Mouse (Mus musculus): Measurements from ENCODE around the gene Aadacl3. TPM values are rescaled to one million over a fixed set of nuclear protein-coding genes. Genes with fewer than 3 reads are reported as not detected.

Gene Aadacl3
- not detected for polyA plus RNA-seq (2014; fragmentation: Illumina TruSeq; extraction: RNeasy Lipid Tissue Mini Kit (QIAGEN cat#74804))

DNA sequence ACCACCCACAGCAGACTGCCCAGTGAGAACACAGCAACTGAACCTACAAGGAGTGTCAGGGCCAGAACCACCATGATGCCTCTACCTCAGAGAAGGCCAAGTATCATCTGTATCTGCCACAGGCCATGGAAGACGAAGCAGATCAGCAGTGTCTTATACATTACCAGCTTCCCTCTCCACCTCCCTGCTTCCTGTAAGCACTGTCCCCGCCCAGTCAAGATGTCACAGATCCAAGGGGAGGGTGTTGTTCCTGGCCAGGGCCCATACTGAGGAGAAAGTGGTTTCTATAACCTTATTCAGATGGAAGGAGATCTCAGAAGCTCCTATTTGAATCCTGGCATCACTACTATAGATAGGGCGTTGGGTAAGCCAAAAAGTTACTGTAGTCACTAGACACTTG, at the start of gene Aadacl3:
Gene Aadacl3 (minus strand): TSS at position 101 of the 400 bp plus-strand sequence.

DNA sequence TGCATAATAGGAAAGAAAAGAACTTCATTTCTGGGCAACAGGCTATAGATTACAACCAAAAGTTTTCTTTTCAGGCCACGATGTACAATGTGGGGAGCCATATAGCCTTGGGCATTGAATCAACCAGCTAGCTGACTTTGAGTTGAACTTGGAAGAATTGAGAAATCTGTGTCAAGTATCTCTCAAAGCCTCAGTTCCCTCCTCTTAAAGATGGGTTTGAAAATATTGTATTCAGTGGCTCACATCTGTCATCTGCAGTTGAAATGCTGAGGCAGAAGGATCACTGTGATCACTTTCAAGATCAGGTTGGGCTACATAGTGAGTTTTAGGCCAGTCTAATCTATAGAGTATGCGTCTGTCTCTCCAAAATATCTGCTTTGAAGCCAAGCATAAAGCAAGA, 10.3 kb downstream of the Aadacl3 start, which contains the start of gene Gm9944:
Gene Gm9944 (minus strand): TSS at position 101 of the 400 bp plus-strand sequence.

DNA sequence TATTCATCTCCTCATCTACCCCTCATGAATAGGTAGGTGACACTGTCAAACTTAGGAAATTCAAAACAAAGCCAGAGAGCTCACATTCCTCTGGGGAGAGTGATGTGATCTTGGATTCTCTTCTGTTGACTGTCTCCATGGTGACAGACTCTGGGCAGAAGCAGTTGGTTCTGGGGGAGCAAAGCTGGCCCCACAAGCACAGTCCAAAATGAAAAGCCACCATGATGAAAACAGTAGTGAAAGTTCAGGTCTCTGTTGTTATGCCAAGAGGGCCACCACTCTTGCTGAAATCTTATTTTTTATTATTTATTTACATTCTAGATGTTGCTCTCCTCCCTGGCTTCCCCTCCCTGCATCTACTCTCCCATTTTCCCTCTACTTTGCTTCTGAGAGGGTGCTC, 24.9 kb downstream of the Aadacl3 start, which contains the start of gene 1700012P22Rik:
Gene 1700012P22Rik (minus strand): TSS at position 101 of the 400 bp plus-strand sequence.

GRCm38 (mm10) chr4:144408290-144408689, 55.3 kb downstream of the Aadacl3 start, which contains the start of gene Pramef12:
Pramef12 (minus strand) TSS chr4:144408464.

Other genes with a start within 250 kb of the Aadacl3 start
- gene Pramel5, start 183.3 kb downstream of the Aadacl3 start, polyA plus RNA-seq (2014; fragmentation: Illumina TruSeq; extraction: RNeasy Lipid Tissue Mini Kit (QIAGEN cat#74804)), result not detected
- gene Gm13128, start 133.5 kb downstream of the Aadacl3 start, polyA plus RNA-seq (2014; fragmentation: Illumina TruSeq; extraction: RNeasy Lipid Tissue Mini Kit (QIAGEN cat#74804)), result not detected
- gene Gm13119, start 105.8 kb downstream of the Aadacl3 start, polyA plus RNA-seq (2014; fragmentation: Illumina TruSeq; extraction: RNeasy Lipid Tissue Mini Kit (QIAGEN cat#74804)), result not detected
- gene Pramef20, start 85.8 kb downstream of the Aadacl3 start, polyA plus RNA-seq (2014; fragmentation: Illumina TruSeq; extraction: RNeasy Lipid Tissue Mini Kit (QIAGEN cat#74804)), result 5.3 TPM
- gene Pramef12, start 55.3 kb downstream of the Aadacl3 start, polyA plus RNA-seq (2014; fragmentation: Illumina TruSeq; extraction: RNeasy Lipid Tissue Mini Kit (QIAGEN cat#74804)), result 16.2 TPM
- not detected for gene 1700012P22Rik, start 25.0 kb downstream of the Aadacl3 start, polyA plus RNA-seq (2014; fragmentation: Illumina TruSeq; extraction: RNeasy Lipid Tissue Mini Kit (QIAGEN cat#74804))
- gene Gm9944, start 10.4 kb downstream of the Aadacl3 start, polyA plus RNA-seq (2014; fragmentation: Illumina TruSeq; extraction: RNeasy Lipid Tissue Mini Kit (QIAGEN cat#74804)), result not detected
- not detected for gene 9430007A20Rik, start 56.1 kb upstream of the Aadacl3 start, polyA plus RNA-seq (2014; fragmentation: Illumina TruSeq; extraction: RNeasy Lipid Tissue Mini Kit (QIAGEN cat#74804))
- not detected for gene Gm13124, start 101.4 kb upstream of the Aadacl3 start, polyA plus RNA-seq (2014; fragmentation: Illumina TruSeq; extraction: RNeasy Lipid Tissue Mini Kit (QIAGEN cat#74804))
- not detected for gene Aadacl4, start 150.0 kb upstream of the Aadacl3 start, polyA plus RNA-seq (2014; fragmentation: Illumina TruSeq; extraction: RNeasy Lipid Tissue Mini Kit (QIAGEN cat#74804))
- not detected for gene Gm436, start 222.6 kb upstream of the Aadacl3 start, polyA plus RNA-seq (2014; fragmentation: Illumina TruSeq; extraction: RNeasy Lipid Tissue Mini Kit (QIAGEN cat#74804))

All from ovary, adult 10 weeks (tissue).